In the genomic region with DNA sequence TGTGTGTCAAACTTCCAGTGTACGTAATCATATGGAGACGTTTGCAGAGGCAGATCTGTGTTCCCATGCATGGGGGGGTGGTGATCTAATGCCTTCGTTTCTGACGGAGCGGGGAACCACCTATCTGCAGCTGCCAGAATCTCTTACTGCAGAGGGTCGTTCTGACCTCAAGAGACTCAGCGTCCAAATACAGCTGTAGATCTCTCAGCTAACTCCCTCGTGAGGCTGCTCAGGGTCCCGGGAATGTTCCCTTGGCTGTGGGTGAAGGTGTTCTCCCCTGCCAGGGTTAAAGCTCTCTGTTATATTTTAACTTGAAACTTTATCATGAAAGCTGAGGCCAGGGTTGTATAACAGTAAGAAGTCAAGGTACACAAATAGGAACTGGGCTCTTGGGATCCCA, we compare ENCODE assay signal across 9 mouse cellular contexts.
A peak's percentile ranks its signal among the peaks of the same experiment; 100 is the strongest.
DNase-seq lines count a peak whose midpoint lies in the region; ATAC-seq and TF ChIP-seq lines count a peak whose summit lies in the region.
"Had no signal": no experiment of that assay in that cellular context is flagged by ENCODE, and none has a peak within 500 bp of the region (broad histone marks: within the 10 kb centered on the region; RNA-seq: fewer than 3 reads in every experiment).

No protein-coding gene starts in this region.

- no peaks in the 10 kb centered on the region for H3K9me3 ChIP-seq in hindbrain, embryonic 15.5 days
- H3K9me3 ChIP-seq in liver, embryonic 15.5 days (replicated peaks) = no peaks in the 10 kb centered on the region
- H3K9me3 ChIP-seq: midbrain, embryonic 15.5 days had no signal

- H3K4me1 ChIP-seq in liver, adult 2 months (ENCODE audit: control insufficient read depth, insufficient read depth, low read length) = peaks cover 19% of the 10 kb centered on the region
- peaks cover 55% of the 10 kb centered on the region for H3K4me1 ChIP-seq in hindbrain, embryonic 15.5 days (replicated peaks)
- H3K4me1 ChIP-seq in liver, embryonic 15.5 days (replicated peaks) = peaks cover 14% of the 10 kb centered on the region

- TF ChIP-seq CTCF in liver, adult 2 months (IDR thresholded peaks at IDR 0.05; ENCODE audit: low read depth, low read length) = no peak

- no peak for TF ChIP-seq POLR2A in liver, adult 2 months (IDR thresholded peaks at IDR 0.05; ENCODE audit: extremely low read depth, insufficient read depth, low read length)

- peak; percentile 70 for DNase-seq in liver, adult 2 months (ENCODE audit: extremely low read depth, low read depth, low spot score)
- no peak for DNase-seq in liver
- DNase-seq in kidney, adult 8-10 months = peak; percentile 60 to 83
- DNase-seq in right cerebral cortex, postnatal 14 days = no peak

- no peak overlapping the region for H3K4me2 ChIP-seq in hindbrain, embryonic 15.5 days
- H3K4me2 ChIP-seq in liver, embryonic 15.5 days = peak overlapping the region; percentile 18; the same call in 1 of the 2 replicates
- H3K4me2 ChIP-seq: midbrain, embryonic 15.5 days had no signal

- H3K27ac ChIP-seq in liver, adult 2 months (replicated peaks; ENCODE audit: insufficient read depth, low read depth, low read length) = no peak overlapping the region
- 0 out of 2 replicates have a peak overlapping the region, but pooled peaks have one; percentile 5 for H3K27ac ChIP-seq in hindbrain, embryonic 15.5 days (replicated peaks)
- peak overlapping the region; percentile 39 for H3K27ac ChIP-seq in liver, embryonic 15.5 days (replicated peaks)
- H3K27ac ChIP-seq: left cerebral cortex, adult 2 months; midbrain, embryonic 15.5 days had no signal

- no peak overlapping the region for H3K9ac ChIP-seq in liver, adult 2 months (ENCODE audit: low read depth, low read length)
- no peak overlapping the region for H3K9ac ChIP-seq in hindbrain, embryonic 15.5 days
- H3K9ac ChIP-seq in liver, embryonic 15.5 days = no peak overlapping the region
- H3K9ac ChIP-seq: midbrain, embryonic 15.5 days had no signal

- H3K4me3 ChIP-seq in liver, adult 2 months (ENCODE audit: insufficient read depth, low read depth, low read length) = no peak overlapping the region
- no peak overlapping the region for H3K4me3 ChIP-seq in hindbrain, embryonic 15.5 days
- H3K4me3 ChIP-seq in liver, embryonic 15.5 days (replicated peaks) = no peak overlapping the region
- H3K4me3 ChIP-seq: left cerebral cortex, adult 2 months; midbrain, embryonic 15.5 days had no signal

- no peaks in the 10 kb centered on the region for H3K36me3 ChIP-seq in liver, adult 2 months (ENCODE audit: control insufficient read depth, insufficient read depth, low read length)
- H3K36me3 ChIP-seq in hindbrain, embryonic 15.5 days = no peaks in the 10 kb centered on the region
- H3K36me3 ChIP-seq in liver, embryonic 15.5 days (replicated peaks) = no peaks in the 10 kb centered on the region
- H3K36me3 ChIP-seq: midbrain, embryonic 15.5 days had no signal

- H3K27me3 ChIP-seq in liver, adult 2 months (ENCODE audit: control insufficient read depth, insufficient read depth, low read length) = no peaks in the 10 kb centered on the region
- no peaks in the 10 kb centered on the region for H3K27me3 ChIP-seq in hindbrain, embryonic 15.5 days
- H3K27me3 ChIP-seq in liver, embryonic 15.5 days = no peaks in the 10 kb centered on the region
- H3K27me3 ChIP-seq: midbrain, embryonic 15.5 days had no signal

- peaks cover 6% of the 10 kb centered on the region; the same call in 1 of the 2 replicates for H3K79me2 ChIP-seq in liver, adult 2 months (ENCODE audit: control insufficient read depth, insufficient read depth, low read length)

- ATAC-seq in hindbrain, embryonic 15.5 days (ENCODE audit: low FRiP score, low read depth) = no peak
- ATAC-seq in liver, embryonic 15.5 days (ENCODE audit: insufficient read depth) = peak; percentile 61
- ATAC-seq in frontal cortex, adult (ENCODE audit: low TSS enrichment) = no peak
- ATAC-seq: midbrain, embryonic 15.5 days had no signal

- whole genome bisulfite sequencing in liver, adult 2 months = 29% methylated on average over 9 of the region's 9 CpGs
- WGBS in hindbrain, embryonic 15.5 days = 46% methylated on average over 9 of the region's 9 CpGs
- WGBS in liver, embryonic 15.5 days (ENCODE audit: insufficient replicate concordance) = 54% methylated on average over 9 of the region's 9 CpGs

Comparison
In these comparisons a context has a peak if more than half of its experiments do, and no peak if none do; other contexts are left out.
1. DNase-seq: peak in liver, adult 2 months (single experiment) and kidney, adult 8-10 months (2 of 2); none in liver (single experiment) and right cerebral cortex, postnatal 14 days (single experiment).